ENCODE assay signal across 8 mouse cellular contexts in genomic region chr11:87568255-87568953, GRCm38 (mm10). TPM values are rescaled to one million over a fixed set of nuclear protein-coding genes. Genes with fewer than 3 reads are reported as not detected.
DNase-seq lines count a peak whose midpoint lies in the region; ATAC-seq and TF ChIP-seq lines count a peak whose summit lies in the region.

Sept4 (plus strand) TSS chr11:87568903.

- no peak for DNase-seq in forebrain, embryonic 11.5 days (ENCODE audit: low spot score)
- DNase-seq in thymus, postnatal 0 days (ENCODE audit: low spot score): no peak
- no peak for DNase-seq in thymus, postnatal 14 days
- no peak for DNase-seq in hindbrain, postnatal 0 days (ENCODE audit: low spot score)
- no peak for DNase-seq in midbrain, embryonic 11.5 days (ENCODE audit: low spot score, missing footprints)
- DNase-seq in retina, embryonic 14.5 days (ENCODE audit: low spot score): no peak

- H3K27me3 ChIP-seq in forebrain, embryonic 13.5 days: no peaks in the 10 kb centered on the region
- H3K27me3 ChIP-seq in forebrain, embryonic 11.5 days (ENCODE audit: control insufficient read depth, insufficient read depth, low read length): no peaks in the 10 kb centered on the region
- no peaks in the 10 kb centered on the region for H3K27me3 ChIP-seq in hindbrain, postnatal 0 days (ENCODE audit: insufficient read depth, low read length)
- H3K27me3 ChIP-seq in midbrain, embryonic 11.5 days (ENCODE audit: control insufficient read depth, insufficient read depth, low read length): no peaks in the 10 kb centered on the region

- no peaks in the 10 kb centered on the region for H3K4me1 ChIP-seq in forebrain, embryonic 13.5 days
- H3K4me1 ChIP-seq in forebrain, embryonic 11.5 days (replicated peaks; ENCODE audit: control insufficient read depth, insufficient read depth, low read length): no peaks in the 10 kb centered on the region
- no peaks in the 10 kb centered on the region for H3K4me1 ChIP-seq in hindbrain, postnatal 0 days (ENCODE audit: insufficient read depth, low read length)
- H3K4me1 ChIP-seq in midbrain, embryonic 11.5 days (ENCODE audit: control insufficient read depth, insufficient read depth, low read length): no peaks in the 10 kb centered on the region

- no peak for ATAC-seq in forebrain, embryonic 13.5 days
- ATAC-seq in forebrain, embryonic 11.5 days (replicated peaks; ENCODE audit: low FRiP score): no peak
- ATAC-seq in hindbrain, postnatal 0 days: no peak
- ATAC-seq in midbrain, embryonic 11.5 days (ENCODE audit: low FRiP score): no peak
- no peak for ATAC-seq in monocyte, adult 5-6 weeks (replicated peaks; ENCODE audit: insufficient number of reproducible peaks, low FRiP score, low TSS enrichment, poor library complexity, severe bottlenecking)

- H3K36me3 ChIP-seq in forebrain, embryonic 13.5 days (ENCODE audit: poor library complexity, severe bottlenecking): no peaks in the 10 kb centered on the region
- no peaks in the 10 kb centered on the region for H3K36me3 ChIP-seq in forebrain, embryonic 11.5 days (ENCODE audit: control insufficient read depth, insufficient read depth, low read length)
- no peaks in the 10 kb centered on the region for H3K36me3 ChIP-seq in hindbrain, postnatal 0 days (ENCODE audit: insufficient read depth, low read length)
- no peaks in the 10 kb centered on the region for H3K36me3 ChIP-seq in midbrain, embryonic 11.5 days (ENCODE audit: control insufficient read depth, insufficient read depth, low read length)

- no peak within 1 kb of the TSS for H3K27ac ChIP-seq in forebrain, embryonic 13.5 days
- H3K27ac ChIP-seq in forebrain, embryonic 11.5 days (ENCODE audit: low read depth, low read length): no peak within 1 kb of the TSS
- no peak within 1 kb of the TSS for H3K27ac ChIP-seq in hindbrain, postnatal 0 days
- no peak within 1 kb of the TSS for H3K27ac ChIP-seq in midbrain, embryonic 11.5 days (ENCODE audit: low read depth, low read length)

- 85% methylated on average over 7 of the region's 7 CpGs for WGBS in forebrain, embryonic 13.5 days
- 86% methylated on average over 7 of the region's 7 CpGs for WGBS in forebrain, embryonic 11.5 days
- 78% methylated on average over 7 of the region's 7 CpGs for WGBS in hindbrain, postnatal 0 days
- 83% methylated on average over 7 of the region's 7 CpGs for WGBS in midbrain, embryonic 11.5 days

- H3K9me3 ChIP-seq in forebrain, embryonic 13.5 days (replicated peaks): no peaks in the 10 kb centered on the region
- H3K9me3 ChIP-seq in forebrain, embryonic 11.5 days (ENCODE audit: control insufficient read depth, low read length): no peaks in the 10 kb centered on the region
- H3K9me3 ChIP-seq in hindbrain, postnatal 0 days (ENCODE audit: low read length): no peaks in the 10 kb centered on the region
- H3K9me3 ChIP-seq in midbrain, embryonic 11.5 days (ENCODE audit: control insufficient read depth, low read length): no peaks in the 10 kb centered on the region

- no peak within 1 kb of the TSS for H3K4me3 ChIP-seq in forebrain, embryonic 13.5 days
- H3K4me3 ChIP-seq in forebrain, embryonic 11.5 days (ENCODE audit: low read depth, low read length): no peak within 1 kb of the TSS
- H3K4me3 ChIP-seq in hindbrain, postnatal 0 days (ENCODE audit: low read length): no peak within 1 kb of the TSS
- no peak within 1 kb of the TSS for H3K4me3 ChIP-seq in midbrain, embryonic 11.5 days (ENCODE audit: low read depth, low read length)

- no peak for TF ChIP-seq CTCF in hindbrain, postnatal 0 days (IDR thresholded peaks at IDR 0.05; ENCODE audit: low read depth)

- no peak within 1 kb of the TSS for H3K9ac ChIP-seq in forebrain, embryonic 13.5 days
- no peak within 1 kb of the TSS for H3K9ac ChIP-seq in forebrain, embryonic 11.5 days (ENCODE audit: low read length)
- no peak within 1 kb of the TSS for H3K9ac ChIP-seq in hindbrain, postnatal 0 days (replicated peaks; ENCODE audit: low read length)
- no peak within 1 kb of the TSS for H3K9ac ChIP-seq in midbrain, embryonic 11.5 days (ENCODE audit: low read length)

- no peak within 1 kb of the TSS for H3K4me2 ChIP-seq in forebrain, embryonic 13.5 days
- H3K4me2 ChIP-seq in forebrain, embryonic 11.5 days (ENCODE audit: low read depth, low read length, severe bottlenecking): no peak within 1 kb of the TSS
- H3K4me2 ChIP-seq in hindbrain, postnatal 0 days (ENCODE audit: low read depth, low read length): no peak within 1 kb of the TSS
- H3K4me2 ChIP-seq in midbrain, embryonic 11.5 days: no peak within 1 kb of the TSS

RNA-seq across cellular contexts. Expression of gene Sept4, which starts in this region (rescaled TPM):
- polyA plus RNA-seq in forebrain, embryonic 13.5 days (2015; fragmentation: Nextera tagmentation; extraction: Ambion mirVana): 12.0 and 13.4 TPM in 2 replicates
- polyA plus RNA-seq in forebrain, embryonic 11.5 days (2014; fragmentation: Nextera tagmentation; extraction: Ambion mirVana): 8.0 and 8.8 TPM in 2 replicates
- 23.9 and 25.0 TPM in 2 replicates for polyA plus RNA-seq in thymus, postnatal 0 days (2015; fragmentation: Nextera tagmentation; extraction: Ambion mirVana)
- total RNA-seq in hindbrain, postnatal 0 days (2014; rRNA removed): 32.3 and 39.6 TPM in 2 replicates
- polyA plus RNA-seq in hindbrain, postnatal 0 days (2015; fragmentation: Nextera tagmentation; extraction: Ambion mirVana): 54.9 and 63.6 TPM in 2 replicates
- polyA plus RNA-seq in midbrain, embryonic 11.5 days (2014; fragmentation: Nextera tagmentation; extraction: Ambion mirVana): 9.0 and 11.4 TPM in 2 replicates
- total RNA-seq in monocyte, adult 5-6 weeks (2017): 6.6 to 16.9 TPM (median 9.6 TPM) in 3 replicates
